ENCODE assay signal across 10 mouse cellular contexts in genomic region chr9:45941329-45941888, GRCm38 (mm10). TPM values are rescaled to one million over a fixed set of nuclear protein-coding genes. Genes with fewer than 3 reads are reported as not detected.
A peak's percentile ranks its signal among the peaks of the same experiment; 100 is the strongest.
DNase-seq lines count a peak whose midpoint lies in the region; ATAC-seq and TF ChIP-seq lines count a peak whose summit lies in the region.
"Had no signal": no experiment of that assay in that cellular context is flagged by ENCODE, and none has a peak within 500 bp of the region (broad histone marks: within the 10 kb centered on the region; RNA-seq: fewer than 3 reads in every experiment).

No protein-coding gene starts in this region.

- H3K9me3 ChIP-seq in forebrain, embryonic 11.5 days (ENCODE audit: control insufficient read depth, low read length), result no peaks in the 10 kb centered on the region
- no peaks in the 10 kb centered on the region for H3K9me3 ChIP-seq in forebrain, postnatal 0 days (ENCODE audit: low read length)
- H3K9me3 ChIP-seq in midbrain, embryonic 12.5 days, result no peaks in the 10 kb centered on the region
- H3K9me3 ChIP-seq in midbrain, embryonic 13.5 days, result no peaks in the 10 kb centered on the region
- peaks cover 2% of the 10 kb centered on the region; the same call in 1 of the 2 replicates for H3K9me3 ChIP-seq in liver, embryonic 16.5 days (replicated peaks; ENCODE audit: control insufficient read depth, low read length)

- no peak overlapping the region for H3K27ac ChIP-seq in forebrain, embryonic 11.5 days (ENCODE audit: low read depth, low read length)
- H3K27ac ChIP-seq in forebrain, postnatal 0 days (ENCODE audit: low read depth, low read length), result no peak overlapping the region
- H3K27ac ChIP-seq in midbrain, embryonic 12.5 days (replicated peaks), result no peak overlapping the region
- H3K27ac ChIP-seq in midbrain, embryonic 13.5 days, result no peak overlapping the region
- H3K27ac ChIP-seq in liver, embryonic 16.5 days (ENCODE audit: low read length), result no peak overlapping the region

- H3K27me3 ChIP-seq in forebrain, embryonic 11.5 days (ENCODE audit: control insufficient read depth, insufficient read depth, low read length), result peaks cover under 1% of the 10 kb centered on the region; the same call in 1 of the 2 replicates
- H3K27me3 ChIP-seq in forebrain, postnatal 0 days (ENCODE audit: insufficient read depth, low read length), result no peaks in the 10 kb centered on the region
- H3K27me3 ChIP-seq in midbrain, embryonic 12.5 days, result peaks cover 2% of the 10 kb centered on the region; the same call in 1 of the 2 replicates
- H3K27me3 ChIP-seq in midbrain, embryonic 13.5 days, result no peaks in the 10 kb centered on the region
- no peaks in the 10 kb centered on the region for H3K27me3 ChIP-seq in liver, embryonic 16.5 days (ENCODE audit: control insufficient read depth, insufficient read depth, low read depth, low read length)

- no peak overlapping the region for H3K4me2 ChIP-seq in forebrain, embryonic 11.5 days (ENCODE audit: low read depth, low read length, severe bottlenecking)
- no peak overlapping the region for H3K4me2 ChIP-seq in forebrain, postnatal 0 days (ENCODE audit: low read depth)
- no peak overlapping the region for H3K4me2 ChIP-seq in midbrain, embryonic 12.5 days (replicated peaks)
- H3K4me2 ChIP-seq in midbrain, embryonic 13.5 days (replicated peaks), result no peak overlapping the region
- no peak overlapping the region for H3K4me2 ChIP-seq in liver, embryonic 16.5 days (ENCODE audit: low read depth, low read length)

- intact Hi-C loops in gastrocnemius, postnatal 36 days (cut with DNase I), result no loop called here

- H3K4me1 ChIP-seq in forebrain, embryonic 11.5 days (replicated peaks; ENCODE audit: control insufficient read depth, insufficient read depth, low read length), result no peaks in the 10 kb centered on the region
- no peaks in the 10 kb centered on the region for H3K4me1 ChIP-seq in forebrain, postnatal 0 days (ENCODE audit: insufficient read depth)
- H3K4me1 ChIP-seq in midbrain, embryonic 12.5 days, result no peaks in the 10 kb centered on the region
- no peaks in the 10 kb centered on the region for H3K4me1 ChIP-seq in midbrain, embryonic 13.5 days (replicated peaks)
- peaks cover 34% of the 10 kb centered on the region for H3K4me1 ChIP-seq in liver, embryonic 16.5 days (ENCODE audit: control insufficient read depth, low read depth, low read length)

- no peak overlapping the region for H3K9ac ChIP-seq in forebrain, embryonic 11.5 days (ENCODE audit: low read length)
- no peak overlapping the region for H3K9ac ChIP-seq in forebrain, postnatal 0 days
- H3K9ac ChIP-seq in midbrain, embryonic 12.5 days (replicated peaks), result no peak overlapping the region
- H3K9ac ChIP-seq in midbrain, embryonic 13.5 days (replicated peaks), result no peak overlapping the region
- H3K9ac ChIP-seq in liver, embryonic 16.5 days (ENCODE audit: low read depth, low read length), result no peak overlapping the region

- DNase-seq in forebrain, embryonic 11.5 days (ENCODE audit: low spot score), result peak; percentile 68
- no peak for DNase-seq in forebrain, postnatal 0 days
- DNase-seq in c-Kit-negative CD71-positive TER-119-positive erythroid progenitor cells, embryonic 14.5 days (ENCODE audit: low read depth, low spot score), result peak; percentile 28
- no peak for DNase-seq in urinary bladder, adult 2 months (ENCODE audit: low spot score)
- DNase-seq in gastrocnemius, postnatal 36 days, result no peak
- DNase-seq: kidney, adult 2 months had no signal

- ATAC-seq in forebrain, embryonic 11.5 days (replicated peaks; ENCODE audit: low FRiP score), result no peak
- no peak for ATAC-seq in forebrain, postnatal 0 days
- 0 out of 2 replicates have a peak, but pooled peaks have one; percentile 44 for ATAC-seq in midbrain, embryonic 12.5 days (ENCODE audit: low FRiP score, low read depth)
- no peak for ATAC-seq in midbrain, embryonic 13.5 days
- ATAC-seq in liver, embryonic 16.5 days (ENCODE audit: low read depth), result peak; percentile 32; the same call in 1 of the 2 replicates

- TF ChIP-seq CTCF in forebrain, postnatal 0 days (IDR thresholded peaks at IDR 0.05; ENCODE audit: low read depth), result no peak

- no peaks in the 10 kb centered on the region; the same call in 1 of the 2 replicates for H3K36me3 ChIP-seq in forebrain, embryonic 11.5 days (ENCODE audit: control insufficient read depth, insufficient read depth, low read length)
- H3K36me3 ChIP-seq in forebrain, postnatal 0 days (ENCODE audit: insufficient read depth), result peaks cover 72% of the 10 kb centered on the region
- H3K36me3 ChIP-seq in midbrain, embryonic 12.5 days, result peaks cover 72% of the 10 kb centered on the region
- H3K36me3 ChIP-seq in midbrain, embryonic 13.5 days, result peaks cover 80% of the 10 kb centered on the region
- H3K36me3 ChIP-seq in liver, embryonic 16.5 days (ENCODE audit: control insufficient read depth, insufficient read depth), result peaks cover 26% of the 10 kb centered on the region

- no peak overlapping the region for H3K4me3 ChIP-seq in forebrain, embryonic 11.5 days (ENCODE audit: low read depth, low read length)
- no peak overlapping the region for H3K4me3 ChIP-seq in forebrain, postnatal 0 days (ENCODE audit: low read depth, low read length)
- H3K4me3 ChIP-seq in midbrain, embryonic 12.5 days, result no peak overlapping the region
- H3K4me3 ChIP-seq in midbrain, embryonic 13.5 days (replicated peaks), result no peak overlapping the region
- H3K4me3 ChIP-seq in liver, embryonic 16.5 days (ENCODE audit: low read depth, low read length), result no peak overlapping the region
- H3K4me3 ChIP-seq: erythroblast, embryonic 14.5 days had no signal

- WGBS in forebrain, embryonic 11.5 days, result 57% methylated on average over 15 of the region's 18 CpGs
- 62% methylated on average over 18 of the region's 18 CpGs for WGBS in forebrain, postnatal 0 days
- 57% methylated on average over 18 of the region's 18 CpGs for WGBS in midbrain, embryonic 12.5 days
- 65% methylated on average over 18 of the region's 18 CpGs for WGBS in midbrain, embryonic 13.5 days
- WGBS in liver, embryonic 16.5 days (ENCODE audit: insufficient replicate concordance), result 64% methylated on average over 18 of the region's 18 CpGs

RNA-seq across cellular contexts. Expression of gene Tagln, which starts 5.6 kb away (rescaled TPM):
- 22.0 and 26.5 TPM in 2 replicates for polyA plus RNA-seq in forebrain, embryonic 11.5 days (2014; fragmentation: Nextera tagmentation; extraction: Ambion mirVana)
- total RNA-seq in forebrain, postnatal 0 days (2014; rRNA removed), result 5.6 and 7.7 TPM in 2 replicates
- 3.5 and 3.7 TPM in 2 replicates for polyA plus RNA-seq in forebrain, postnatal 0 days (2015; fragmentation: Nextera tagmentation; extraction: Ambion mirVana)
- polyA plus RNA-seq in midbrain, embryonic 12.5 days (2016; fragmentation: Nextera tagmentation; extraction: Ambion mirVana), result 26.6 and 31.6 TPM in 2 replicates
- 5.0 and 5.5 TPM in 2 replicates for polyA plus RNA-seq in midbrain, embryonic 13.5 days (2015; fragmentation: Nextera tagmentation; extraction: Ambion mirVana)
- 6.2 and 9.5 TPM in 2 replicates for polyA plus RNA-seq in liver, embryonic 16.5 days (2015; fragmentation: Nextera tagmentation; extraction: Ambion mirVana)
- 8,790 and 9,672 TPM in 2 replicates for polyA plus RNA-seq in urinary bladder, adult 2 months (2012; rRNA removed)
- 10 to 100 TPM; 23.0 to 32.1 TPM for total RNA-seq in gastrocnemius, postnatal 36 days (2021)
- polyA plus RNA-seq: erythroblast, embryonic 14.5 days had no signal

RNA-seq across cellular contexts. Expression of gene Sidt2, which starts 13.6 kb away (rescaled TPM):
- polyA plus RNA-seq in forebrain, embryonic 11.5 days (2014; fragmentation: Nextera tagmentation; extraction: Ambion mirVana), result 21.2 and 28.5 TPM in 2 replicates
- total RNA-seq in forebrain, postnatal 0 days (2014; rRNA removed), result 65.6 and 77.5 TPM in 2 replicates
- polyA plus RNA-seq in forebrain, postnatal 0 days (2015; fragmentation: Nextera tagmentation; extraction: Ambion mirVana), result 33.5 and 46.5 TPM in 2 replicates
- polyA plus RNA-seq in midbrain, embryonic 12.5 days (2016; fragmentation: Nextera tagmentation; extraction: Ambion mirVana), result 36.0 and 36.4 TPM in 2 replicates
- polyA plus RNA-seq in midbrain, embryonic 13.5 days (2015; fragmentation: Nextera tagmentation; extraction: Ambion mirVana), result 27.4 and 32.7 TPM in 2 replicates
- polyA plus RNA-seq in liver, embryonic 16.5 days (2015; fragmentation: Nextera tagmentation; extraction: Ambion mirVana), result 18.5 and 20.5 TPM in 2 replicates
- polyA plus RNA-seq in urinary bladder, adult 2 months (2012; rRNA removed), result 102 and 121 TPM in 2 replicates
- total RNA-seq in gastrocnemius, postnatal 36 days (2021), result 10 to 100 TPM; 61.1 to 74.9 TPM

RNA-seq across cellular contexts. Expression of gene Rnf214, which starts 34.7 kb away (rescaled TPM):
- polyA plus RNA-seq in forebrain, embryonic 11.5 days (2014; fragmentation: Nextera tagmentation; extraction: Ambion mirVana), result 80.6 and 90.6 TPM in 2 replicates
- total RNA-seq in forebrain, postnatal 0 days (2014; rRNA removed), result 52.2 and 62.9 TPM in 2 replicates
- 53.8 and 73.5 TPM in 2 replicates for polyA plus RNA-seq in forebrain, postnatal 0 days (2015; fragmentation: Nextera tagmentation; extraction: Ambion mirVana)
- 98.0 and 98.4 TPM in 2 replicates for polyA plus RNA-seq in midbrain, embryonic 12.5 days (2016; fragmentation: Nextera tagmentation; extraction: Ambion mirVana)
- 114 and 119 TPM in 2 replicates for polyA plus RNA-seq in midbrain, embryonic 13.5 days (2015; fragmentation: Nextera tagmentation; extraction: Ambion mirVana)
- 15.0 and 16.0 TPM in 2 replicates for polyA plus RNA-seq in liver, embryonic 16.5 days (2015; fragmentation: Nextera tagmentation; extraction: Ambion mirVana)
- 15.2 and 18.5 TPM in 2 replicates for polyA plus RNA-seq in urinary bladder, adult 2 months (2012; rRNA removed)
- total RNA-seq in gastrocnemius, postnatal 36 days (2021), result 10 to 100 TPM; 21.6 to 24.7 TPM

RNA-seq across cellular contexts. Expression of gene Pcsk7, which starts 35.1 kb away (rescaled TPM):
- polyA plus RNA-seq in forebrain, embryonic 11.5 days (2014; fragmentation: Nextera tagmentation; extraction: Ambion mirVana), result 17.9 and 18.8 TPM in 2 replicates
- total RNA-seq in forebrain, postnatal 0 days (2014; rRNA removed), result 32.5 and 33.8 TPM in 2 replicates
- 13.7 and 16.1 TPM in 2 replicates for polyA plus RNA-seq in forebrain, postnatal 0 days (2015; fragmentation: Nextera tagmentation; extraction: Ambion mirVana)
- 23.1 and 27.8 TPM in 2 replicates for polyA plus RNA-seq in midbrain, embryonic 12.5 days (2016; fragmentation: Nextera tagmentation; extraction: Ambion mirVana)
- polyA plus RNA-seq in midbrain, embryonic 13.5 days (2015; fragmentation: Nextera tagmentation; extraction: Ambion mirVana), result 26.4 and 27.7 TPM in 2 replicates
- polyA plus RNA-seq in liver, embryonic 16.5 days (2015; fragmentation: Nextera tagmentation; extraction: Ambion mirVana), result 7.2 and 8.4 TPM in 2 replicates
- polyA plus RNA-seq in urinary bladder, adult 2 months (2012; rRNA removed), result 22.0 and 22.4 TPM in 2 replicates
- 10 to 100 TPM in 1 of 2 experiments, 1 to 10 TPM in 1; 9.4 to 10.5 TPM for total RNA-seq in gastrocnemius, postnatal 36 days (2021)

Comparison
In these comparisons a context has a peak if more than half of its experiments do, and no peak if none do; other contexts are left out.
1. ATAC-seq: peak in midbrain, embryonic 12.5 days (single experiment) and liver, embryonic 16.5 days (single experiment); none in forebrain, embryonic 11.5 days (single experiment), forebrain, postnatal 0 days (single experiment) and midbrain, embryonic 13.5 days (single experiment).
2. DNase-seq: peak in forebrain, embryonic 11.5 days (single experiment) and c-Kit-negative CD71-positive TER-119-positive erythroid progenitor cells, embryonic 14.5 days (single experiment); none in forebrain, postnatal 0 days (single experiment), urinary bladder, adult 2 months (single experiment) and gastrocnemius, postnatal 36 days (0 of 2).
3. RNA of gene Tagln, which starts 5.6 kb away (polyA plus RNA-seq): 8,790 to 9,672 TPM in urinary bladder, adult 2 months; 26.6 to 31.6 TPM in midbrain, embryonic 12.5 days, 22.0 to 26.5 TPM in forebrain, embryonic 11.5 days, 6.2 to 9.5 TPM in liver, embryonic 16.5 days, 5.0 to 5.5 TPM in midbrain, embryonic 13.5 days and 3.5 to 3.7 TPM in forebrain, postnatal 0 days; every median in the first group is over 100 times any median in the second.